ENCODE assay signal across 8 mouse cellular contexts in genomic region chr12:84784604-84785381, GRCm38 (mm10). TPM values are rescaled to one million over a fixed set of nuclear protein-coding genes. Genes with fewer than 3 reads are reported as not detected.
DNase-seq lines count a peak whose midpoint lies in the region; ATAC-seq and TF ChIP-seq lines count a peak whose summit lies in the region.

No protein-coding gene starts in this region.

- peak; percentile 85 for TF ChIP-seq CTCF in bone marrow macrophage, adult 2 months (IDR thresholded peaks at IDR 0.05; ENCODE audit: low read depth, low read length)
- peak; percentile 93 for TF ChIP-seq CTCF in midbrain, postnatal 0 days (IDR thresholded peaks at IDR 0.05)

- no peak for TF ChIP-seq POLR2A in bone marrow macrophage, adult 2 months (IDR thresholded peaks at IDR 0.05; ENCODE audit: borderline replicate concordance, low read depth, low read length)
- no peak for TF ChIP-seq POLR2A in limb, embryonic 14.5 days (IDR thresholded peaks at IDR 0.05; ENCODE audit: borderline replicate concordance, extremely low read depth, insufficient read depth, insufficient read length)

- peak; percentile 85 for DNase-seq in B cell, adult 2 months
- peak; percentile 95 for DNase-seq in heart, embryonic 10.5 days (ENCODE audit: low spot score)
- DNase-seq in limb, embryonic 14.5 days (ENCODE audit: low spot score), result peak; percentile 94
- peak; percentile 91 for DNase-seq in midbrain, postnatal 0 days (ENCODE audit: low spot score)
- DNase-seq in spleen, postnatal 10 days (ENCODE audit: low spot score in 2 of 2), result peak; percentile 88 to 94

- ATAC-seq in embryonic facial prominence, embryonic 15.5 days (ENCODE audit: insufficient number of reproducible peaks, low FRiP score, low TSS enrichment, low read depth), result peak; percentile 81
- ATAC-seq in kidney, embryonic 14.5 days (ENCODE audit: low FRiP score, low TSS enrichment), result peak; percentile 93
- peak; percentile 91 for ATAC-seq in limb, embryonic 14.5 days (ENCODE audit: low FRiP score, low read depth)
- peak; percentile 72 for ATAC-seq in midbrain, postnatal 0 days (ENCODE audit: low FRiP score)

- H3K36me3 ChIP-seq in embryonic facial prominence, embryonic 15.5 days, result no peaks in the 10 kb centered on the region
- no peaks in the 10 kb centered on the region for H3K36me3 ChIP-seq in heart, embryonic 10.5 days
- no peaks in the 10 kb centered on the region for H3K36me3 ChIP-seq in kidney, embryonic 14.5 days (ENCODE audit: control insufficient read depth, insufficient read depth, low read length)
- no peaks in the 10 kb centered on the region for H3K36me3 ChIP-seq in limb, embryonic 14.5 days (ENCODE audit: control insufficient read depth, insufficient read depth, low read length)
- no peaks in the 10 kb centered on the region for H3K36me3 ChIP-seq in midbrain, postnatal 0 days (ENCODE audit: insufficient read depth, low read length)

- H3K4me2 ChIP-seq in embryonic facial prominence, embryonic 15.5 days (replicated peaks), result peak overlapping the region; percentile 43
- H3K4me2 ChIP-seq in kidney, embryonic 14.5 days (replicated peaks; ENCODE audit: low read depth, low read length), result peak overlapping the region; percentile 26
- peak overlapping the region; percentile 36; the same call in 1 of the 2 replicates for H3K4me2 ChIP-seq in limb, embryonic 14.5 days (replicated peaks; ENCODE audit: low read depth, low read length, severe bottlenecking)
- H3K4me2 ChIP-seq in midbrain, postnatal 0 days (ENCODE audit: low read depth, low read length, poor library complexity, severe bottlenecking), result no peak overlapping the region

- H3K9ac ChIP-seq in embryonic facial prominence, embryonic 15.5 days, result no peak overlapping the region
- H3K9ac ChIP-seq in kidney, embryonic 14.5 days (ENCODE audit: low read depth, low read length), result peak overlapping the region; percentile 23; the same call in 1 of the 2 replicates
- H3K9ac ChIP-seq in limb, embryonic 14.5 days (ENCODE audit: low read depth, low read length, severe bottlenecking), result no peak overlapping the region
- H3K9ac ChIP-seq in midbrain, postnatal 0 days (replicated peaks; ENCODE audit: low read length, poor library complexity, severe bottlenecking), result no peak overlapping the region

- H3K27me3 ChIP-seq in embryonic facial prominence, embryonic 15.5 days, result no peaks in the 10 kb centered on the region
- peaks cover 45% of the 10 kb centered on the region for H3K27me3 ChIP-seq in heart, embryonic 10.5 days (ENCODE audit: insufficient read depth, poor library complexity, severe bottlenecking)
- no peaks in the 10 kb centered on the region for H3K27me3 ChIP-seq in kidney, embryonic 14.5 days (ENCODE audit: control insufficient read depth, insufficient read depth, low read length)
- H3K27me3 ChIP-seq in limb, embryonic 14.5 days (ENCODE audit: control insufficient read depth, insufficient read depth, low read length), result no peaks in the 10 kb centered on the region
- H3K27me3 ChIP-seq in midbrain, postnatal 0 days (ENCODE audit: insufficient read depth, low read length), result no peaks in the 10 kb centered on the region

- no peaks in the 10 kb centered on the region for H3K9me3 ChIP-seq in embryonic facial prominence, embryonic 15.5 days (replicated peaks)
- no peaks in the 10 kb centered on the region for H3K9me3 ChIP-seq in heart, embryonic 10.5 days
- H3K9me3 ChIP-seq in kidney, embryonic 14.5 days (ENCODE audit: control insufficient read depth, low read length), result no peaks in the 10 kb centered on the region
- no peaks in the 10 kb centered on the region for H3K9me3 ChIP-seq in limb, embryonic 14.5 days (ENCODE audit: control insufficient read depth, low read length)
- no peaks in the 10 kb centered on the region for H3K9me3 ChIP-seq in midbrain, postnatal 0 days (ENCODE audit: low read length)

- H3K4me3 ChIP-seq in bone marrow macrophage, adult 2 months (ENCODE audit: insufficient read depth, low read length), result no peak overlapping the region
- H3K4me3 ChIP-seq in embryonic facial prominence, embryonic 15.5 days (replicated peaks), result no peak overlapping the region
- peak overlapping the region; percentile 5; the same call in 1 of the 2 replicates for H3K4me3 ChIP-seq in heart, embryonic 10.5 days
- H3K4me3 ChIP-seq in kidney, embryonic 14.5 days (ENCODE audit: low read length), result no peak overlapping the region; the same call in 1 of the 2 replicates
- H3K4me3 ChIP-seq in limb, embryonic 14.5 days (replicated peaks; ENCODE audit: low read length), result no peak overlapping the region; the same call in 1 of the 2 replicates
- no peak overlapping the region for H3K4me3 ChIP-seq in midbrain, postnatal 0 days (ENCODE audit: low read depth, low read length)

- no peak overlapping the region for H3K27ac ChIP-seq in bone marrow macrophage, adult 2 months (ENCODE audit: insufficient read depth, low read depth, low read length)
- no peak overlapping the region for H3K27ac ChIP-seq in embryonic facial prominence, embryonic 15.5 days (replicated peaks)
- H3K27ac ChIP-seq in heart, embryonic 10.5 days, result peak overlapping the region; percentile 42
- H3K27ac ChIP-seq in kidney, embryonic 14.5 days (ENCODE audit: low read depth, low read length), result no peak overlapping the region
- no peak overlapping the region for H3K27ac ChIP-seq in limb, embryonic 14.5 days (replicated peaks; ENCODE audit: low read depth, low read length)
- no peak overlapping the region for H3K27ac ChIP-seq in midbrain, postnatal 0 days (ENCODE audit: low read depth, low read length)

- no peaks in the 10 kb centered on the region; the same call in 1 of the 2 replicates for H3K4me1 ChIP-seq in bone marrow macrophage, adult 2 months (ENCODE audit: control insufficient read depth, insufficient read depth, low read length)
- peaks cover 9% of the 10 kb centered on the region; the same call in 1 of the 2 replicates for H3K4me1 ChIP-seq in embryonic facial prominence, embryonic 15.5 days
- peaks cover 12% of the 10 kb centered on the region for H3K4me1 ChIP-seq in heart, embryonic 10.5 days
- H3K4me1 ChIP-seq in kidney, embryonic 14.5 days (ENCODE audit: control insufficient read depth, insufficient read depth, low read length), result peaks cover 6% of the 10 kb centered on the region; the same call in 1 of the 2 replicates
- H3K4me1 ChIP-seq in limb, embryonic 14.5 days (ENCODE audit: control insufficient read depth, insufficient read depth, low read length), result peaks cover 5% of the 10 kb centered on the region
- H3K4me1 ChIP-seq in midbrain, postnatal 0 days (ENCODE audit: insufficient read depth, low read length), result no peaks in the 10 kb centered on the region

- 28% methylated on average over 25 of the region's 25 CpGs for WGBS in embryonic facial prominence, embryonic 15.5 days
- WGBS in heart, embryonic 10.5 days, result 27% methylated on average over 25 of the region's 25 CpGs
- 26% methylated on average over 25 of the region's 25 CpGs for WGBS in kidney, embryonic 14.5 days
- WGBS in limb, embryonic 14.5 days, result 29% methylated on average over 25 of the region's 25 CpGs
- 31% methylated on average over 25 of the region's 25 CpGs for WGBS in midbrain, postnatal 0 days

RNA-seq across cellular contexts. Expression of gene Isca2, which starts 11.7 kb away (rescaled TPM):
- polyA plus RNA-seq in bone marrow macrophage, adult 2 months (2012; ENCODE audit: insufficient read depth, insufficient read length, missing spikeins), result 44.8 and 47.1 TPM in 2 replicates
- polyA plus RNA-seq in embryonic facial prominence, embryonic 15.5 days (2015; fragmentation: Nextera tagmentation; extraction: Ambion mirVana), result 128 and 137 TPM in 2 replicates
- polyA plus RNA-seq in heart, embryonic 10.5 days (2016; fragmentation: Nextera tagmentation; extraction: Ambion mirVana), result 142 and 145 TPM in 2 replicates
- 138 and 170 TPM in 2 replicates for polyA plus RNA-seq in kidney, embryonic 14.5 days (2014; fragmentation: Nextera tagmentation; extraction: Ambion mirVana)
- polyA plus RNA-seq in limb, embryonic 14.5 days (2012; rRNA removed), result 108 TPM in 2 replicates
- polyA plus RNA-seq in limb, embryonic 14.5 days (2014; fragmentation: Nextera tagmentation; extraction: Ambion mirVana), result 138 and 145 TPM in 2 replicates
- 58.8 and 63.7 TPM in 2 replicates for total RNA-seq in midbrain, postnatal 0 days (2014; rRNA removed)
- polyA plus RNA-seq in midbrain, postnatal 0 days (2015; fragmentation: Nextera tagmentation; extraction: Ambion mirVana), result 119 and 127 TPM in 2 replicates

RNA-seq across cellular contexts. Expression of gene Npc2, which starts 11.8 kb away (rescaled TPM):
- polyA plus RNA-seq in bone marrow macrophage, adult 2 months (2012; ENCODE audit: insufficient read depth, insufficient read length, missing spikeins), result 677 and 718 TPM in 2 replicates
- 72.0 and 72.3 TPM in 2 replicates for polyA plus RNA-seq in embryonic facial prominence, embryonic 15.5 days (2015; fragmentation: Nextera tagmentation; extraction: Ambion mirVana)
- 55.5 and 58.4 TPM in 2 replicates for polyA plus RNA-seq in heart, embryonic 10.5 days (2016; fragmentation: Nextera tagmentation; extraction: Ambion mirVana)
- 50.2 and 59.0 TPM in 2 replicates for polyA plus RNA-seq in kidney, embryonic 14.5 days (2014; fragmentation: Nextera tagmentation; extraction: Ambion mirVana)
- polyA plus RNA-seq in limb, embryonic 14.5 days (2012; rRNA removed), result 76.2 and 87.7 TPM in 2 replicates
- polyA plus RNA-seq in limb, embryonic 14.5 days (2014; fragmentation: Nextera tagmentation; extraction: Ambion mirVana), result 65.1 and 73.4 TPM in 2 replicates
- total RNA-seq in midbrain, postnatal 0 days (2014; rRNA removed), result 39.8 and 42.5 TPM in 2 replicates
- 43.9 and 44.8 TPM in 2 replicates for polyA plus RNA-seq in midbrain, postnatal 0 days (2015; fragmentation: Nextera tagmentation; extraction: Ambion mirVana)
